9 mouse cellular contexts compared by ENCODE assay signal in the genomic region with DNA sequence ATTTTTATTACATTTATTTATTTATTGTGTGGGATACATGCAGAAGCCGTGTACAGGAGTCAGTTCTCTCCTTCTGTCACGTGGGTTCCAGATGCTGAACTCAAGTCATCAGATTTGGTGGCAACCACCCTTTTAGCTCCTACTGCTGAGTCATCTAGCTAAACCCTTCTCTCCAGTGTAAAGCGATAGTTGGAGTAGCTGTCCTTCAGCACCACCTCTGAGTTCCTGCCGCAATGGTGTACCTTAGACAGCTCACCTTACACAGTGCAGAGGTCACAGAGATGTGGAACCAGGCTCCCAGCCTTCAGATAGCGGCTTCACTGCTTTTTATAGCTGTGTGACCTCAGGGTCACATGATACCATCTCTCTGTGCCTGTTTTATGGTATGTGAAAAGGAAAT.
A peak's percentile ranks its signal among the peaks of the same experiment; 100 is the strongest.
DNase-seq lines count a peak whose midpoint lies in the region; ATAC-seq and TF ChIP-seq lines count a peak whose summit lies in the region.
"Had no signal": no experiment of that assay in that cellular context is flagged by ENCODE, and none has a peak within 500 bp of the region (broad histone marks: within the 10 kb centered on the region; RNA-seq: fewer than 3 reads in every experiment).

No protein-coding gene starts in this region.

- H3K36me3 ChIP-seq in heart, embryonic 12.5 days = no peaks in the 10 kb centered on the region
- no peaks in the 10 kb centered on the region for H3K36me3 ChIP-seq in G1E (replicated peaks)
- no peaks in the 10 kb centered on the region for H3K36me3 ChIP-seq in liver, postnatal 0 days (replicated peaks; ENCODE audit: insufficient read depth, low read length)
- no peaks in the 10 kb centered on the region for H3K36me3 ChIP-seq in midbrain, embryonic 14.5 days (ENCODE audit: control insufficient read depth, insufficient read depth, low read length)

- H3K9me3 ChIP-seq in heart, embryonic 12.5 days (replicated peaks) = no peaks in the 10 kb centered on the region
- H3K9me3 ChIP-seq in G1E (replicated peaks) = no peaks in the 10 kb centered on the region
- H3K9me3 ChIP-seq in liver, postnatal 0 days (ENCODE audit: low read length) = no peaks in the 10 kb centered on the region
- no peaks in the 10 kb centered on the region for H3K9me3 ChIP-seq in midbrain, embryonic 14.5 days (ENCODE audit: control insufficient read depth, low read length)

- no peaks in the 10 kb centered on the region for H3K4me1 ChIP-seq in heart, embryonic 12.5 days (replicated peaks)
- H3K4me1 ChIP-seq in G1E (ENCODE audit: insufficient read depth, low read depth, low read length) = peaks cover 17% of the 10 kb centered on the region
- peaks cover 4% of the 10 kb centered on the region; the same call in 1 of the 2 replicates for H3K4me1 ChIP-seq in liver, postnatal 0 days (ENCODE audit: insufficient read depth)
- H3K4me1 ChIP-seq in midbrain, embryonic 14.5 days (ENCODE audit: control insufficient read depth, insufficient read depth, low read length) = peaks cover 16% of the 10 kb centered on the region

- TF ChIP-seq CTCF in G1E (IDR thresholded peaks at IDR 0.05; ENCODE audit: low read depth, low read length) = no peak
- no peak for TF ChIP-seq CTCF in liver, postnatal 0 days (IDR thresholded peaks at IDR 0.05; ENCODE audit: low read depth)

- no peak for ATAC-seq in heart, embryonic 12.5 days (ENCODE audit: insufficient number of reproducible peaks, low FRiP score)
- no peak for ATAC-seq in G1E (ENCODE audit: extremely low read depth, insufficient number of reproducible peaks, low FRiP score, poor library complexity, severe bottlenecking)
- 0 out of 2 replicates have a peak, but pooled peaks have one; percentile 22 for ATAC-seq in granulocyte monocyte progenitor cell, adult 5-6 weeks (replicated peaks; ENCODE audit: poor library complexity, severe bottlenecking)
- peak; percentile 68; the same call in 1 of the 2 replicates for ATAC-seq in liver, postnatal 0 days
- ATAC-seq in midbrain, embryonic 14.5 days (ENCODE audit: low FRiP score, low TSS enrichment) = no peak

- no peak for TF ChIP-seq EP300 in liver, postnatal 0 days (IDR thresholded peaks at IDR 0.05; ENCODE audit: low read depth)

- no peak overlapping the region for H3K4me2 ChIP-seq in heart, embryonic 12.5 days
- no peak overlapping the region for H3K4me2 ChIP-seq in liver, postnatal 0 days (ENCODE audit: low read depth, low read length)
- no peak overlapping the region for H3K4me2 ChIP-seq in midbrain, embryonic 14.5 days (ENCODE audit: low read length)
- H3K4me2 ChIP-seq: midbrain, embryonic 11.5 days had no signal

- H3K9ac ChIP-seq in heart, embryonic 12.5 days = no peak overlapping the region
- no peak overlapping the region for H3K9ac ChIP-seq in liver, postnatal 0 days (replicated peaks)
- no peak overlapping the region for H3K9ac ChIP-seq in midbrain, embryonic 14.5 days (replicated peaks; ENCODE audit: low read length)

- no peak overlapping the region for H3K27ac ChIP-seq in heart, embryonic 12.5 days (ENCODE audit: poor library complexity, severe bottlenecking)
- H3K27ac ChIP-seq in liver, postnatal 0 days (ENCODE audit: low read depth) = no peak overlapping the region
- H3K27ac ChIP-seq in midbrain, embryonic 14.5 days (replicated peaks; ENCODE audit: low read depth, low read length) = no peak overlapping the region

- H3K4me3 ChIP-seq in heart, embryonic 12.5 days = no peak overlapping the region
- no peak overlapping the region for H3K4me3 ChIP-seq in G1E (ENCODE audit: low read depth, low read length)
- no peak overlapping the region for H3K4me3 ChIP-seq in liver, postnatal 0 days (ENCODE audit: low read depth, low read length)
- H3K4me3 ChIP-seq in midbrain, embryonic 14.5 days (replicated peaks; ENCODE audit: low read depth, low read length) = no peak overlapping the region

- peaks cover 8% of the 10 kb centered on the region for H3K27me3 ChIP-seq in heart, embryonic 12.5 days (replicated peaks)
- H3K27me3 ChIP-seq in G1E (ENCODE audit: insufficient read depth, low read length) = peaks cover 27% of the 10 kb centered on the region
- no peaks in the 10 kb centered on the region for H3K27me3 ChIP-seq in liver, postnatal 0 days (ENCODE audit: insufficient read depth, low read length)
- H3K27me3 ChIP-seq in midbrain, embryonic 14.5 days (ENCODE audit: control insufficient read depth, insufficient read depth, low read length) = no peaks in the 10 kb centered on the region

- 10% methylated on average over 5 of the region's 5 CpGs for WGBS in heart, embryonic 12.5 days
- WGBS in liver, postnatal 0 days (ENCODE audit: insufficient replicate concordance) = 4% methylated on average over 5 of the region's 5 CpGs
- WGBS in midbrain, embryonic 14.5 days = 25% methylated on average over 5 of the region's 5 CpGs

- DNase-seq in heart, postnatal 4 days = peak; percentile 43
- peak; percentile 27 for DNase-seq in G1E (ENCODE audit: low spot score)
- peak; percentile 55 for DNase-seq in liver, postnatal 0 days
- DNase-seq in midbrain, embryonic 14.5 days = no peak
- no peak for DNase-seq in left cerebral cortex, adult 18-20 months (ENCODE audit: low spot score in 2 of 2)
- no peak for DNase-seq in spleen, postnatal 4 days (ENCODE audit: low spot score in 2 of 2)

Comparison
In these comparisons a context has a peak if more than half of its experiments do, and no peak if none do; other contexts are left out.
1. DNase-seq: peak in heart, postnatal 4 days (single experiment), G1E (single experiment) and liver, postnatal 0 days (single experiment); none in midbrain, embryonic 14.5 days (single experiment), left cerebral cortex, adult 18-20 months (0 of 2) and spleen, postnatal 4 days (0 of 2).
2. ATAC-seq: peak in granulocyte monocyte progenitor cell, adult 5-6 weeks (single experiment) and liver, postnatal 0 days (single experiment); none in heart, embryonic 12.5 days (single experiment), G1E (single experiment) and midbrain, embryonic 14.5 days (single experiment).